ENCODE assay signal across 8 mouse cellular contexts in the genomic region with DNA sequence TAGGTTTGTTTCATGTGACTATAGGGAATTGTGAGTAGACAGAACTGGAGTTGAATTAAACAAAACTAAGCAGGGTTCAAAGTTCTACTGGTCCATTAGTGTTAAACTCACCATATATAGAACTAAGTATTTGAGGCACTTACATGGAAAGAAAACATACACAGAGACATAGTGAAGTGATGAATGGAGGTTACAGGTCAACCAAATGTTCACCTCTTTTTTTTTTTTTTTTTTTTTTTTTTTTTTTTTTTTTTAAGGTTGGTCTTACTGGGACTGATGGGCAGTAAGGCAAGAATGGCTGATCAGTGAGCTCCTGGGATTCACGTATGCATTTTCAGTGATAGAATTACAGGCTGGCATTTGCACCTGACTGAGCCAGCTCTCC. TPM values are rescaled to one million over a fixed set of nuclear protein-coding genes. Genes with fewer than 3 reads are reported as not detected.
DNase-seq lines count a peak whose midpoint lies in the region; ATAC-seq and TF ChIP-seq lines count a peak whose summit lies in the region.

No protein-coding gene starts in this region.

- peak overlapping the region; percentile 86 for H3K4me2 ChIP-seq in kidney, embryonic 16.5 days (replicated peaks; ENCODE audit: low read depth, low read length)
- peak overlapping the region; percentile 61 for H3K4me2 ChIP-seq in hindbrain, postnatal 0 days (ENCODE audit: low read depth, low read length)
- H3K4me2 ChIP-seq in midbrain, postnatal 0 days (ENCODE audit: low read depth, low read length, poor library complexity, severe bottlenecking) = peak overlapping the region; percentile 82

- peak overlapping the region; percentile 84; the same call in 1 of the 2 replicates for H3K9ac ChIP-seq in kidney, embryonic 16.5 days (replicated peaks; ENCODE audit: low read length)
- H3K9ac ChIP-seq in hindbrain, postnatal 0 days (replicated peaks; ENCODE audit: low read length) = peak overlapping the region; percentile 53
- H3K9ac ChIP-seq in midbrain, postnatal 0 days (replicated peaks; ENCODE audit: low read length, poor library complexity, severe bottlenecking) = no peak overlapping the region

- H3K9me3 ChIP-seq in kidney, embryonic 16.5 days (ENCODE audit: low read length) = no peaks in the 10 kb centered on the region
- H3K9me3 ChIP-seq in embryonic facial prominence, embryonic 10.5 days = no peaks in the 10 kb centered on the region
- no peaks in the 10 kb centered on the region for H3K9me3 ChIP-seq in hindbrain, postnatal 0 days (ENCODE audit: low read length)
- H3K9me3 ChIP-seq in midbrain, postnatal 0 days (ENCODE audit: low read length) = no peaks in the 10 kb centered on the region

- no peaks in the 10 kb centered on the region for H3K27me3 ChIP-seq in kidney, embryonic 16.5 days (ENCODE audit: insufficient read depth, low read length)
- no peaks in the 10 kb centered on the region; the same call in 1 of the 2 replicates for H3K27me3 ChIP-seq in embryonic facial prominence, embryonic 10.5 days (replicated peaks; ENCODE audit: low read depth, poor library complexity, severe bottlenecking)
- H3K27me3 ChIP-seq in hindbrain, postnatal 0 days (ENCODE audit: insufficient read depth, low read length) = no peaks in the 10 kb centered on the region
- no peaks in the 10 kb centered on the region for H3K27me3 ChIP-seq in midbrain, postnatal 0 days (ENCODE audit: insufficient read depth, low read length)

- no peak for TF ChIP-seq CTCF in hindbrain, postnatal 0 days (IDR thresholded peaks at IDR 0.05; ENCODE audit: low read depth)
- TF ChIP-seq CTCF in midbrain, postnatal 0 days (IDR thresholded peaks at IDR 0.05) = no peak

- ATAC-seq in kidney, embryonic 16.5 days (ENCODE audit: low FRiP score, low TSS enrichment) = no peak; the same call in 1 of the 2 replicates
- ATAC-seq in hindbrain, postnatal 0 days = no peak
- no peak for ATAC-seq in midbrain, postnatal 0 days (ENCODE audit: low FRiP score)

- DNase-seq in kidney, adult 11 months = no peak
- DNase-seq in embryonic facial prominence, embryonic 10.5 days (ENCODE audit: low spot score) = no peak
- no peak for DNase-seq in hindbrain, postnatal 0 days (ENCODE audit: low spot score)
- DNase-seq in midbrain, postnatal 0 days (ENCODE audit: low spot score) = no peak
- DNase-seq in left cerebral cortex, adult 18-20 months (ENCODE audit: low spot score in 2 of 2) = no peak
- no peak for DNase-seq in ovary, postnatal 10 days (ENCODE audit: low spot score)
- no peak for DNase-seq in retina, postnatal 1 day

- WGBS in kidney, embryonic 16.5 days = 57% methylated on average over 1 of the region's 1 CpGs
- 79% methylated on average over 1 of the region's 1 CpGs for WGBS in embryonic facial prominence, embryonic 10.5 days
- 55% methylated on average over 1 of the region's 1 CpGs for WGBS in hindbrain, postnatal 0 days
- WGBS in midbrain, postnatal 0 days = 59% methylated on average over 1 of the region's 1 CpGs

- H3K4me3 ChIP-seq in kidney, embryonic 16.5 days (ENCODE audit: low read length) = peak overlapping the region; percentile 85
- H3K4me3 ChIP-seq in embryonic facial prominence, embryonic 10.5 days = peak overlapping the region; percentile 81
- peak overlapping the region; percentile 53 for H3K4me3 ChIP-seq in hindbrain, postnatal 0 days (ENCODE audit: low read length)
- H3K4me3 ChIP-seq in midbrain, postnatal 0 days (ENCODE audit: low read depth, low read length) = peak overlapping the region; percentile 70

- no peak overlapping the region for H3K27ac ChIP-seq in kidney, embryonic 16.5 days (ENCODE audit: low read length)
- H3K27ac ChIP-seq in embryonic facial prominence, embryonic 10.5 days (replicated peaks) = no peak overlapping the region; the same call in 1 of the 2 replicates
- H3K27ac ChIP-seq in hindbrain, postnatal 0 days = 0 out of 2 replicates have a peak overlapping the region, but pooled peaks have one; percentile 60
- H3K27ac ChIP-seq in midbrain, postnatal 0 days (ENCODE audit: low read depth, low read length) = no peak overlapping the region

- H3K36me3 ChIP-seq in kidney, embryonic 16.5 days (ENCODE audit: insufficient read depth, low read length) = peaks cover 16% of the 10 kb centered on the region; the same call in 1 of the 2 replicates
- H3K36me3 ChIP-seq in embryonic facial prominence, embryonic 10.5 days (replicated peaks) = peaks cover 21% of the 10 kb centered on the region
- H3K36me3 ChIP-seq in hindbrain, postnatal 0 days (ENCODE audit: insufficient read depth, low read length) = 0 out of 2 replicates have a peak, but pooled peaks cover 9% of the 10 kb centered on the region
- H3K36me3 ChIP-seq in midbrain, postnatal 0 days (ENCODE audit: insufficient read depth, low read length) = no peaks in the 10 kb centered on the region

- peaks cover 3% of the 10 kb centered on the region; the same call in 1 of the 2 replicates for H3K4me1 ChIP-seq in kidney, embryonic 16.5 days (ENCODE audit: insufficient read depth, low read length)
- peaks cover 39% of the 10 kb centered on the region for H3K4me1 ChIP-seq in embryonic facial prominence, embryonic 10.5 days
- 0 out of 2 replicates have a peak, but pooled peaks cover 4% of the 10 kb centered on the region for H3K4me1 ChIP-seq in hindbrain, postnatal 0 days (ENCODE audit: insufficient read depth, low read length)
- H3K4me1 ChIP-seq in midbrain, postnatal 0 days (ENCODE audit: insufficient read depth, low read length) = peaks cover 3% of the 10 kb centered on the region; the same call in 1 of the 2 replicates

RNA-seq across cellular contexts. Expression of gene Anxa7, which starts 0.3 kb away (rescaled TPM):
- polyA plus RNA-seq in kidney, embryonic 16.5 days (2015; fragmentation: Nextera tagmentation; extraction: Ambion mirVana) = 42.1 and 46.3 TPM in 2 replicates
- polyA plus RNA-seq in embryonic facial prominence, embryonic 10.5 days (2016; fragmentation: Nextera tagmentation; extraction: Ambion mirVana) = 22.7 and 27.0 TPM in 2 replicates
- 36.5 and 38.4 TPM in 2 replicates for total RNA-seq in hindbrain, postnatal 0 days (2014; rRNA removed)
- polyA plus RNA-seq in hindbrain, postnatal 0 days (2015; fragmentation: Nextera tagmentation; extraction: Ambion mirVana) = 19.8 and 20.5 TPM in 2 replicates
- total RNA-seq in midbrain, postnatal 0 days (2014; rRNA removed) = 22.5 and 26.7 TPM in 2 replicates
- 14.9 and 16.0 TPM in 2 replicates for polyA plus RNA-seq in midbrain, postnatal 0 days (2015; fragmentation: Nextera tagmentation; extraction: Ambion mirVana)
- 10 to 100 TPM; 70.5 to 78.1 TPM for total RNA-seq in left cerebral cortex, adult 18-20 months (2021)

RNA-seq across cellular contexts. Expression of gene Mss51, which starts 16.5 kb away (rescaled TPM):
- 0.55 TPM in 2 replicates for polyA plus RNA-seq in kidney, embryonic 16.5 days (2015; fragmentation: Nextera tagmentation; extraction: Ambion mirVana)
- 0.67 and 1.3 TPM in 2 replicates for polyA plus RNA-seq in embryonic facial prominence, embryonic 10.5 days (2016; fragmentation: Nextera tagmentation; extraction: Ambion mirVana)
- total RNA-seq in hindbrain, postnatal 0 days (2014; rRNA removed) = 0.11 and 0.26 TPM in 2 replicates
- polyA plus RNA-seq in hindbrain, postnatal 0 days (2015; fragmentation: Nextera tagmentation; extraction: Ambion mirVana) = 0.08 and 0.19 TPM in 2 replicates
- total RNA-seq in midbrain, postnatal 0 days (2014; rRNA removed) = 0.11 and 0.66 TPM in 2 replicates
- 0.11 and 0.15 TPM in 2 replicates for polyA plus RNA-seq in midbrain, postnatal 0 days (2015; fragmentation: Nextera tagmentation; extraction: Ambion mirVana)
- under 1 TPM; 0.72 to 0.96 TPM for total RNA-seq in left cerebral cortex, adult 18-20 months (2021)

RNA-seq across cellular contexts. Expression of gene Cfap70, which starts 28.2 kb away (rescaled TPM):
- 1.0 and 1.2 TPM in 2 replicates for polyA plus RNA-seq in kidney, embryonic 16.5 days (2015; fragmentation: Nextera tagmentation; extraction: Ambion mirVana)
- 0.47 and 1.1 TPM in 2 replicates for polyA plus RNA-seq in embryonic facial prominence, embryonic 10.5 days (2016; fragmentation: Nextera tagmentation; extraction: Ambion mirVana)
- 0.11 and 0.31 TPM in 2 replicates for total RNA-seq in hindbrain, postnatal 0 days (2014; rRNA removed)
- 1.8 and 2.2 TPM in 2 replicates for polyA plus RNA-seq in hindbrain, postnatal 0 days (2015; fragmentation: Nextera tagmentation; extraction: Ambion mirVana)
- total RNA-seq in midbrain, postnatal 0 days (2014; rRNA removed) = 1.1 and 2.8 TPM in 2 replicates
- 1.5 and 3.4 TPM in 2 replicates for polyA plus RNA-seq in midbrain, postnatal 0 days (2015; fragmentation: Nextera tagmentation; extraction: Ambion mirVana)
- total RNA-seq in left cerebral cortex, adult 18-20 months (2021) = 1 to 10 TPM; 1.7 to 2.4 TPM
